Mouse (Mus musculus) gastrocnemius, adult 18-20 months (tissue): Measurements from ENCODE around the gene Gm1043. TPM values are rescaled to one million over a fixed set of nuclear protein-coding genes. Genes with fewer than 3 reads are reported as not detected.

Source experiments
- DNase-seq: peaks from one replicate; pipeline ENCODE4 v3.0.0; 2021; ENCODE audit warnings: low spot score
- total RNA-seq, 2 experiments: library from RNA; stranded (reverse); gene quantifications; 2 replicates each; pipeline ENCODE4 v1.2.3; 2021

Gene Gm1043
- total RNA-seq, 2 experiments from 2014 or later: not detected

DNA sequence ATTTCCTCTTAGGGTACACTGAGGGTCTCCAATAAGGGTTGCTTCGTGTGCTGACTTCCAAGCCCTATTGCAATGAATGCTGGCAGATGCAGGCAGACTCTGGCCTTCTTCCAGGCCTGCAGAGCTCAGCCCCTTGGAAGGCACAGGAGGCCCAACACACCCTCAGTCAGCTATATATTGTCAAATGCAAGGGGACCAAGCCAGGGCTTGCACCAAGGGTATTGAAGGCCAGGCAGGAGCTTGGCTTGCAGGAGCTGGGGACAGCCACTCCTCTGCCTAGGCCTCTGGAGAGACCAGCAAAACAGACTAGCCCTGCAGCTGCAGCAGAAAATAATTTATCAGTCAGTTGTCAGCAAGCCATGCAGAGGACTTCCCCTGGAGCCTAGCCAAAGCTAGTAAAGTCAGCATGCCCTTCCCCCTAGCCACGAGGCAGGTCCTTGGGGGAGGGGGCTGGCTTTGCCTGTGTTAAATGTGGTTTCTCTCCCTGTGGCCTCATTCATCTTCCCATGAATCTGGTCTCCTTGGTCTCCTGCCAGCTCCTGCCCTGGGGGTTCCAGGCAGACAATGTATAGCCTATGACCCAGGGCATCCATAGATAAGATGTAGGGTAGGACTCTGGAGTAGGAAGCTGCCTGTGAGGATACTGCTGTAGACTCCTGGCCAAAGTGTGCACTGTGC, 113.0 kb downstream of the Gm1043 start:
- DNase-seq: no peak

DNA sequence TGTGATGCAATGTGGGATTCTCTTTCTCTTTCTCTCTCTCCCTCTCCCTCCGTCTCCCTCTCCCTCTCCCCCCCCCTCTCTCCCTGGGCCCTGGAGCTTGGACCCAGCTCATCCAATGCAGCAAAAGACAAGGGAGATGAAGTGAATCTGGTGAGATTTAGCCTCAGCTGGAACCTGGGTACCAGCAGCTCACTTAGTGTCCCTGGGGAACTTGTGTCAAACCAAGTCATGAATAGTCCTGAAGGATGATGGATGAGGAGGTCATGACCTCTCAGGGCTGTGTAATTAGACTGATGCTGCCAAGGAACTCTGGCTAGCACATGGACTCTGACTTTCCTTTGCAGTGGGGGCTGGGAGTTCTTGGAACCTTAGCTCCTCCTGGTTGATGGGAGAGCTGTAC, 117.1 kb downstream of the Gm1043 start:
- DNase-seq: no peak

DNA sequence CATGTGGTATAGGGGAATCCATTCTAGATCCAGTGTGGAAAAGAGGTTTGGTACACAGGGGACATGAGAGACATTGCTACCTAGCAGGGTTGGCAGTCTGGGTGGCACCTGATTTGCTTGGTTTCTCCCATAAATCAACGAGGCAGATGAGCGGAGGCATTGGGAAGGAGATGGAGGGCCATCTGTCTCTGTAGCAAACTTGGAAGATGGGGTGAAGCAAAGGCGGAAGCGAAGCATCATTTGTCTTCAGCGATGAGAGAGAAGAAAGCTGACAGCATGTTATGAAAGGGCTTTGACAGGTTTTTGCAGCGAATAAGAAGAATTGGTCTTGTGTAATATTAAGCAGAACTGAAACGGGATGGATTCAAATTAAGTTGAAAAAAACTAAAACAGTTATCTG, 119.7 kb downstream of the Gm1043 start:
- no peak for DNase-seq

DNA sequence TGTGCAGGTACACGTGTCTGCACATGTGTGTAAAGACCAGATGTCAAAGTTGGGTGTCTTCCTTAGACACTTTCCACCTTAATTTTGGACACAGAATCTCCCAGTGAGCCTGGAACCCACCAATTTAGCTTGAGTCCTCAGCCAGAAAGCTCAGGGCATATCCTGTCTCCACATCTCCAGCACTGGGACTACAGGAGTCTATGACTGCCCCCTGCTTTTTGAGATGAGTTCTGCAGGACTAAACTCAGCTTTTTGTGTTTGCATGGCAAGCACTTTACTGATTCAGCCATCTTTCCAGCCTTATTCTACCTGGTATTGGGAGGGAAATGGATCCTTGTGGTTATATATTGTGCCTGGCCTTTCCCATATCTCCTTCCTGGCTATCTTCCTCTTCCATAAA, 120.2 kb downstream of the Gm1043 start:
- DNase-seq: no peak

DNA sequence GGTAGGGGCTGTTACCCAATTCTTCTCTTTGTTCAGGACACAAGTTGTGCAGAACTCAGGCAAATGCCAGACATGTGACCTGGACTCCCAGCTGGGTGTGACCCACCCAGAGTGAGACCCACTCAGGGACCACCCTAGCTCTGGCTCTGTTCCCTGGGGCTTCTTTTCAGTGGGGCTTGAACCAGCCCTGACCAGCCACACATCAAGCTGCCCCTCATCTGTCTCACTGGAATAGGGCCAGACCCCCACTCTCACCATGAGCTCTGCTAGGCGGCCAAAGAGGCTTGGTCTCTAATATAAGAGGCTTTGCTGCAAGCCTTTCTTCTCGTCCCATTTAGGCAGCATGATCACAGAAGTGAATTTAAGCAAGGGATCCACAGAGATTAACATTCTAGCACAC, 121.2 kb downstream of the Gm1043 start:
- no peak for DNase-seq

DNA sequence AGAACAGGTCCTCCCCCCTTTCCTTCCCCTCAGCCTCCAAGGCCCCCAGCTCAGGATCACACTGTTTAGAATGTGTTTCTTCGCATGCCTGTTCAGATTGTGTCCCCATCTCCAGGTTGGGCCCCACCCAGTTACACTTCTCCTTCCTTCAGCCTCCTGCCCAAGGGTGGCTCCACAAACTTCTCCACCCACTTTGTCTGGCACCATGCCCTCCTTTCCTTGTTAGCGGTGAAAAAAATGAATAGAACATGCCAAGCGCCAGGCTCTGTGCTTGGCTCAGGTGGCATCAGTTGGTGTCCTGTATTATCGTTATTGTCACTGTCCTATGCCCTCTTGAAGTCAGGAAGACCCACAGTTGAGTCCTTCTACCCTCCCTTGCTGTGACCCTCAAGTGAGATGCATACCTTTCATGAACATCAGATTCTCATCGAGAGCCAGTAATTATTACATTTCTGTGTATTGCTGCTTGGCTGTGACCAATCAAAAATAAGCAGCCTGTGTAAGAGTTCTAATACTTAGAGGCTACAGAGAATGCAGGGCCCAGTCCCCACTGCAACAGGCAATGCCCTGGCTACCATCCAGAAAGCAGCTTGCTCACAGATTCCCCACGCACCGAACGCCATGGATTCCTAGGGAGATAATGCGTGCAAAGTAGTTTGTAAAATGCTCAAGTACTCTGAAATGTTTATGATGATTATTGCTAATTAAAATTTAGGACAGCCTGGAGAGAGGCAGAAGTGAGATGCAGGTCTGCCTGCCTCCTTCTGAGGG, 128.0 kb downstream of the Gm1043 start:
- DNase-seq: no peak

DNA sequence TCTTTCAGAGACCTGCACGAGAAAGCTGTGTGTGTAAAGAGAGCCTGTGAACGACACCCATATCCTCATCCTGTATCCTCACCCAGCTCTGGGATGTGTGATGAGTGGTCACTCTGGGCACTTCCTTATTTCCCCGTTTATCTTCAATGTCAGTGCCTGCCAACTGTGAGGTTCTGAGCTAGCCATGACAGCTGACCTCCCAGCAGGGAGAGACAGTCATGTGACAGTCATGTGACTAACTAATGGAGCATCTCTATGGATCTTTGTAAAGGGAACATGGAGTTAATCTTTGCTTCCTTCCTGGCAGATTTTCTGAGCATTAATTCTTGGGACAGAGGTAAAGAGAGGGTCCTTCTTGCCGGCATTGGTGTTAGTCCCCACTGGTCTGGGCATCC, 128.5 kb downstream of the Gm1043 start:
- DNase-seq: no peak

DNA sequence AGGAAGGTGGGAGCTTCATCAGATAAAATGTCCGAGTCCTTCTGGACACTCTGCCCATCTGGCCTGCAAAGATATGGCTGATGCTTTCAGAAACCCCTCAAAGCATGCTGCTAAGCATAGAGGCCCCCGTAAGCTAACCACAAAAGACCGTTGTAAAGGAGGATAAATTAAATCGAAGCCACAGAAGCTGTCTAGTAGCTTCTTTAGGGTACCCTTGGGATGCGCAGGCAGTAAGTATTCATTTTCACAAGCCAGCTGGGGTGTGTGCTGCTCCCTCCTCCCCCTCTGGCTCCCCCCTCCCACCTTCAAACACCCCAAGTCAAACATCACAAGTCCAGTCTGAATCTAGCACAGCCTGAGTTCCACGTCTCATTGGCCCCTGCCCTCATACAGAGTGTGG, 129.4 kb downstream of the Gm1043 start:
- no peak for DNase-seq

DNA sequence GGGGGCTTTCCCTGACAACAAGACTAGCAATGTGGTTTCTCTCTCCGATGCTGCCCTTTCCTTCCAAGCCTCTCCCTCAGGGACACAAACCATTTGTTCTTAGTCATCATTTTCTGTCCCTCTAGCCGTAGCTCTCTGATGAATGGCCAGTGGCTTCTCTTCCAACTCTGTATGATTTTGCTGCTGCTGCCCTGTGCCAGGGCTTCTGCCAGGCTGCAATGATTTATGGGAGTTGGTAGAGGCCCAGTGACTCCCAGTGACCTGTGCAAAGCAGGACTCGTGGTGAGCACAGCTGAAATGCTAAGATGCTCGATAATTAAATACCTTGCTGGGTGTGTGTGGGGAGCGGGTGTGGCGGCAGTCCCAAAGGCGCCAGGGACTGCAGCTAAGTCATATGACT, 130.1 kb downstream of the Gm1043 start:
- DNase-seq: no peak

DNA sequence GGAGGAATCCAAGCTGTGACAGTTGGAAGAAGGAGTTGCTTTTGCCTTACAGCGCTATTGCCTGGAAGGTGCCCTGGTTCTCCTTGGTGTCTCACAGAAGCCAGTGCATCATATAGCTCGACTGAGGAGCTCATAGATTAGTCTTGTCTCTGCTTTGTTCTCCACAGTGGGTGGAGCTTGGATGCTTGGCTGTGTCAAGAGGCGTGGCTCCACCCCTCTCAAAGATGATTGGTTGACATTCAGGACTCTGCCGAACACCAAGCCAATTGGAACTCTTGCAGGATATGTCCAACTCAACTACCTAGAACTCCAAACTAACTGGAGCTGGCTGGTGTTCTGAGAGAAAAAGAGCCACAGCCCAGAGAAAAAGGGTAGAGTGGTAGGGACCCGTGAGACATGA, 134.4 kb downstream of the Gm1043 start:
- no peak for DNase-seq

DNA sequence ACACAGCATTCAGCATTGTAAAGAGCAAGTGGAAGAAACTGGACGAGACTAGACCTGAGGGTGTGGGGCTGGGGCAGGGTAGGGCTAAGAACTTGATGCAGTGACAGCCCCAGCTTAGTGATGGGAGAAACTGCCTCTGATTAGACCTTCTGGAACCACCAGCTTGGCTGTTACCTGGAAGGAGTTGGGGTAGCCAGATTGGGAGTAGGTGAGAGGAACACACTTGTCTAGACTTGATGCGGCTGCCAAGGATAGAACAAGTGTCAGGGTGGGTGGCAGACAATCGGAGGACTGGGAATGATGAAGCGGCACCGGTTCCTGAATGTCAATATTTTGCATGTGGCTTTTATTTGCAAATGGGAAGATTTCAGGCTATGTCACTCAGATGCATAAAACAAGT, 135.4 kb downstream of the Gm1043 start:
- DNase-seq: no peak

DNA sequence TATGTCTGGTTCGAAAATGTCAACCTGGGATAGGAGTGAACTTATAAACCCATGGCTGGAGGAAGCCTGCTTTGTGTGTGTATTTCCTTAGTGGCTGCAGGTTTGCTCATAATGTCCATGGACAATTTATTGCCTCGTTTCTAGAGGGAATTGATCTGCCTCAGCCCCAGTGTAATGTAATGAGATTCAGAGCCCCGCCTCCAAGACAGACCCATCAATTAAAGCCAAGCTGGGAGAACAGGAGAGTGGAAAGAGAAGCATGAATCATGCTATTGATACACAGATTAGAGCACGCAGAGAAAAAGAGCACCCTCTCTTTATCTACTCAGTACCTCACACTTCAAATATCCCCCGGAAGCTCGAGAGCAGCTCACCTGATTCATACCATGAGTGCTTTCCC, 136.4 kb downstream of the Gm1043 start:
- DNase-seq: no peak

DNA sequence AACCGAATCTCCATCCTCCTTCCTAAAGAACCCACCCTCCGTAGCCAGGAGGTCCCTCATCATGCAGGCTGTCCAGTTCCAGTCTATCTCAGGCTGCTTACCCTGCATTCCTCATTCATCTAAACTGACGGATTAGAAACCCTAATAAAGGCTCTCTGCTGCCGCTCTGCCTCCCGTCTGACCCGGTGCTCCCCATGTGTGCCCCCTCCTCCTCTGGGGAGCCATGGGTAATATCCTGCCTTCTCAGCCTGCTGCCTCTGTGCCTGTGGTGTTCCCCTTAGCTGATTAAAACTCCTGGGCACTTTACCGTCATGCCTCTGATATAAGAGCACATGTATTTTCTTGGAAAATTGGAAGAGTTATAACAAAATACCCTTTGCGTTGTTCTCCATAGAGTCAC, 137.1 kb downstream of the Gm1043 start:
- DNase-seq: no peak

DNA sequence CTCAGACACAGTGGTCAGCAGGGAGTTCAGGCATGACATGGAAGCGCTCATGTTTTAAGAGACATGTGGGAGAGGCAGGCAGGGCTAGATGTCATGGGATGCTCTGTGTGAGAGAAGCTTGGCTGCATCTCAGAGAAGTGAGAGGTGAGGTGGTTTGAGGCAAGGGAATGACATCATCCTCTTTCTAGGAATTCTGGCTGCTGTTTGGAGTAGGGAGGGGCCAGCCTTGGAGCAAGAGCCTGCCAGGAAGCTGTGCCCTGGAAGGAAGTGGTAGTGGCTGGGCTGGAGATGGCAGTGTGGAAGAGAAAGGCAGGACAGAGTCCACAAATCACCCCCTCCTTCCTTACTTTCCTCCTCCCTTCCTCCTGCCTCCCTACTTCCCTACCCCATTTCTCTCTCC, 140.5 kb downstream of the Gm1043 start:
- no peak for DNase-seq

DNA sequence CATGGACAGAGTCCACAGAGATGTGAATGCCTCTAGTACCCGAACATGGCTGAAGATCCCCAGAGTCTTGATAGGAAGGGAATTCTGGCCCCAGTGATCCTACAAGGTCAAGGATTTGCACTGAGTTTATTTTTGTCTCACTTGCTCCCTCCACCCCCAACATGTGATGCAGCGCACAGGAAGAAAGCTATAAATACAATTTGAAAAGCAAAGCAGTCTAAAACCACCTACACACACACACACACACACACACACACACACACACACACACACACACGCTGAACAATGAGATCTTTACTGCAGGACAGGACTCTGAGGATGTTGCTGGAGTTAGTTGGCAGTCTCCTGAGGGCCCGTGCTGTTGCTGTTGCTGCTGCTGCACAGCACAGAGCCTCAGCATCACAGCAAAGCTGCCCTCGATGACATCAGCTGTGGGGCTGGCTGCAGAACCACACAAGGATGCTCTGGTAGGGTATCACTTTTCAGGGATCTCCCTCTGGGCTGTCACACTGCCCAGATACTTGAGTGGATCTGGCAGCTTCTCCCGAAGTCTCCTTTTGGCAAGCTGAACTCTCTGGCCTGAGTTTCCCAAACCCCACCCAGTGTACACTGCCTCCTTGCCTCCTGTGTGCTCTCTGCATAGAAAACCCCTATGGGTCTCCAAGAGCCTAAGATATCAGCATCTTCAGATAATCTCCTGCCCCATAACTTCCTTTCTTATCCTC, 142.9 kb downstream of the Gm1043 start:
- DNase-seq: peak; percentile 14

DNA sequence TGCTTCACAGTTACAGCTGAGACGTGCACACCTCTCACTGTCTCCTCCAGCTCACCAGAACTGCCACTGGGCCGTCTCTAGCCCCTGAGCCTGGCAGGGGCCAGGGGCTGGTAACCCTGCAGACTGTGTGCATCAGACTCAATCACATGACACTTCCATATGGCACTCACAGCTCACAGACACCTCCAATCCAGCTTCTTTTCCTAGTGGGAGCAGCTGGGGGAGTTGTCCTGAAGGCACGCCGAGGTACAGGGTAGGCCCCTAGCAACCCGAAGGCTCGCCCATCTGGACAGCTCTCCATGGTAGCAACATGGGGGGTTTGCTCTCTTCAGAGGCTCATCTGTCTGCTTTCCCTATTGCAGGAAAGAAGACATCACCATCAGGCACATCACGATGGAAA, 143.7 kb downstream of the Gm1043 start:
- no peak for DNase-seq

DNA sequence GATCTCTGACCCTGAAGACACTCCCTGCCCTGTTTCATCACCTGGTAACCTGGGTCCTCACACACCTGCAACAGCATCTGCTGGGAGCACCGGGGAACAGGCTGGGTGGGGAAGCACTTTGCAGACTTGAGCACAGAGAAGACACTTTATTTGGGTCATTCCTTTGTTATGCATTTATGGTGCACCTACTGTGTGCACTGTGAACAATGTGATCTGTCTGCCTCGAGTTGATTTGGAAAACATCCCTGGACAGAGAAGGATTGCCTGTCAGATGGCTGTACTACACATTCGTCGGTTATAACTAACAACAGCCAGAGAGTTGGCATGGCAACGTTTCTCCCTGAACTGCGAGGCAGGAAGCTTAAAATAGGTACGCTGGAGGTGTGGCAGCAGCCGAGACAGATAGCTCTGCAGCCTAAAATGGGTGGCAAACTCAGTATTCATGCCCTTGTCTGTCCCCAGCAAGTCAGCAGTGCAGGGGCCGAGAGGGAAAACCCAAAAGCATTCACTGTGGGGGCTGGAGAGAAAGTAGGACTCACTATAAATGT, 147.9 kb downstream of the Gm1043 start:
- DNase-seq: no peak

DNA sequence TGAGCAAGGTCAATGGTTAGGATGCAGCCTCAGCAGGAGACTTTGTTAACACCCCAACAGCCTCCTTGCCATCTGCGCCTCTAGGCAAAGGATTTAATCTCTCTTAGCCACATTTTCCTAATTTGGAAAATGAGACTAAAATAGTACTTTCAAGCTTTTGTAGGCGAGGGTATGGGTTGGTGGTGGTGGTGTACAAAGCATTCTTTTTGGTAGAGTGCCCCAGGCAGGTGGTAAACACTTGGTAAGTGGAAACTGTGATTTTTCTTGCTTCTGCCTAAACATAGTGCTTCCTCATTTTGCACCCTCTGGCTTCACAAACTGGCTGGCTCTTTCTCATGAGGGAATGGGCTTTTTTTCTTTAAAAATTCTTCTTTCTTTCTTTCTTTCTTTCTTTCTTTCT, 153.5 kb downstream of the Gm1043 start:
- DNase-seq: no peak

DNA sequence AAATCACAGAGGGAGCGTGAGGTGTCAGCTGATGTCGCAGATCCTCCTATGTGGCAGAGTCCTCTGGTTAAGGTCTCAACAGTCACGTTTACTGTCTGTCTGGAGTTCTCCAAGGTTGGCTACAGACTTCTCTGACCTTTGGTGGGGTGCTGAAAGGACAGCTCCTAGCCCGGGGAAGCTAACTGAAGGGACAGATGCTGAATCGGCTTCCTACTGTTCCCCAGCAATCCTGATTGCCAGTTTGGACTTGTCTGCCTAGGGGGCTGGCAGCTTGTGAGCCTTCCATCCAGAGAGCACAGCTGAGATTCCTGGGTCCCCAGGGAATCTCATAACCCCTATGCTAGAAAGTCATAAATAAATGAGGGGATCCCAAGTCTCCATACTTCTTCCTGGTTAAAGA, 155.4 kb downstream of the Gm1043 start:
- DNase-seq: no peak

DNA sequence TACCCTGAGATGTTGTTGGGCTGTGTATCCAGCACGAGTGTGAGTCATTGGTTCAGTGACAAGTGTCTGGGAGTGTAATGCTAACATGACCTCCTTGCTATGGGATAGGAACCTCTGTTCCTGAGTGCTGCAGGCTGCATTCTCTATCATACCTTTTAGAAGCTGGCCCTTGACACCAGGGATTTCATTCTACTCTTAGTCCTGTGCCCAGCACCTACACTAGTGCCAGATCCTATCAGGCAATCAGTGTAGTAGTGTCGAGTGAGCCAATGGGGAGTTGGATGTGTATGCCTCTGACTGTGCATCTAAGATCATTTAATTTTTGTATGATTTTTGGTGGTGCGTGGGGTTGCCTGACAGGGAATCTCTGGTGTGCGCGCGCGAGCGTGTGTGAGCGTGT, 156.1 kb downstream of the Gm1043 start:
- DNase-seq: no peak

DNA sequence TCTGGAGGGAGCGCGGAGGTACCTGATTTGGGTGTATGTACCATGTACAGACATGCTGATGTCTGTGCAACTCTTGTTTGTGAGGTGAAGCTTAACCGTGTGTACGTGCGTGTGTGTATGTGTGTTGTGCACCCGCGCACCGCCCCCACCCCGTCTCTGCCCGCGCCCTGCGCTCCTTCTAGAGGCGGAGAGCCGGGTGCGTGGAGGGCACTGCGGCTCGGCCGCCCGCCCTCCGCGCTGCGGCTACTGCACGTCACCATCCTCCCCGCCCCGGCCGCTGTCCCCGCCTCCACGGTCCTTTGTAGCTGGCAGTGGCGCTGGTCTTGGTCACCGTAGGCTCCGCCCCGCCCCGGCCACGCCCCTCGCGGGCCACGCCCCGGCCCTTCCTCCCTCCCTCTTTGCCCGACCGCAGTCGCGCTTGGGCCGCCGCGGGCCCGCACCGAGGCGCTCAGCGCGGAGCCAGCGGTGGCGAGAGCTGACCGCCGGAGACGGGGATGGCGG, 156.5 kb downstream of the Gm1043 start, which contains the start of gene Crmp1:
Gene Crmp1 (plus strand): TSS at position 290 of the 501 bp plus-strand sequence.
- no peak for DNase-seq
